Mouse (Mus musculus) adrenal gland, adult 8-10 months (tissue): Measurements from ENCODE around the gene Tmem51. TPM values are rescaled to one million over a fixed set of nuclear protein-coding genes. Genes with fewer than 3 reads are reported as not detected.

ENCODE experiments used
- DNase-seq: peaks from one replicate; pipeline ENCODE4 v3.0.0; 2022
- total RNA-seq, 4 experiments: library from RNA; stranded (reverse); gene quantifications; 2 replicates each; pipeline ENCODE4 v1.2.4; 2022

Gene Tmem51
- total RNA-seq, 4 experiments from 2014 or later = 3.6 to 5.7 (median 4.7) TPM

DNA sequence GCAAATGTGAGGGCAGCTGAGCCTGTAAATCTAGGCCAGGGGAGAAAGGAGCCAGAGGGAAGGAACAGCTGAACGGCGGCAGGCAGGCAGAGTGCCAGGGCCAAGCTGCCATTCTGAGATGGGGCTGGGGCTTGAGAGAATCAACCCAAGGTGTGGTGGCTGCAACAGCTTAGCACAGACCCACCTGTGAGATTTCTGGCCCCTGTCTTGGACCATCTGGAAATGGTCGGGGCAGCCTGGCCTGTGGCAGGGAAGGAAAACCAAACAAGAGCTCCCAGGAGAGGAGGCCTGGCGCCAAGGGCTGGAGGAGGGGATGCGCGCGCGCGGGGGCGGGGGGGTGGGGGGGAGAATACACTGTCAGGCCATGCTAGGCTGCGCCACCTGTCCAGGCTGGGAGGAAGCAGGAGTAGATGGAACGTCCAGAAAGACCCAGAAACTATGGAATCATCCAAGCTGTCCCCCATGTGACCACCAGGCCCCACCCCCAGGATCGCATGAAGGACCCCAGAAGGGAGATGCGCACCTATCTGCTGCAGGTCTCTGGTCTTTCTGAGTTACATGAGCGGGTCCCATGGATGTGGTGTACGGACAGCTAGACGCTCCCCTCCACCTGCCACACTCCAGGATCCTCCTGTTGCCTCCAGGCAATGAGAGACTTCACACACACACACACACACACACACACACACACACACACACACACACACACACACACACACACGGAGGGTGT, 3.0 kb downstream of the Tmem51 start:
- DNase-seq = no peak

DNA sequence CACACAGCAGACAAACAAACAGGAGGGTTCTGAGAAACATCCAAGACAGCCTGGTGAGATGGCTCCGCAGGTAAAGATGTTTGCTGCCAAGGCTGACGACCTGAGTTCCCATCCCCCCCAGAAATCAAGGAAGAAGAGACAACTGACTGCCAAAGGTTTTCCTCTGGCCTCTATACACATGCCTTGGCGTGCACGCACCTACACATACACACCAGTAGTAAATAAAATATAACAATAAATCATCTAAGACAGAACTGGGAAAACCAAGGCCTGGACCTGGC, 3.7 kb downstream of the Tmem51 start:
- no peak for DNase-seq

DNA sequence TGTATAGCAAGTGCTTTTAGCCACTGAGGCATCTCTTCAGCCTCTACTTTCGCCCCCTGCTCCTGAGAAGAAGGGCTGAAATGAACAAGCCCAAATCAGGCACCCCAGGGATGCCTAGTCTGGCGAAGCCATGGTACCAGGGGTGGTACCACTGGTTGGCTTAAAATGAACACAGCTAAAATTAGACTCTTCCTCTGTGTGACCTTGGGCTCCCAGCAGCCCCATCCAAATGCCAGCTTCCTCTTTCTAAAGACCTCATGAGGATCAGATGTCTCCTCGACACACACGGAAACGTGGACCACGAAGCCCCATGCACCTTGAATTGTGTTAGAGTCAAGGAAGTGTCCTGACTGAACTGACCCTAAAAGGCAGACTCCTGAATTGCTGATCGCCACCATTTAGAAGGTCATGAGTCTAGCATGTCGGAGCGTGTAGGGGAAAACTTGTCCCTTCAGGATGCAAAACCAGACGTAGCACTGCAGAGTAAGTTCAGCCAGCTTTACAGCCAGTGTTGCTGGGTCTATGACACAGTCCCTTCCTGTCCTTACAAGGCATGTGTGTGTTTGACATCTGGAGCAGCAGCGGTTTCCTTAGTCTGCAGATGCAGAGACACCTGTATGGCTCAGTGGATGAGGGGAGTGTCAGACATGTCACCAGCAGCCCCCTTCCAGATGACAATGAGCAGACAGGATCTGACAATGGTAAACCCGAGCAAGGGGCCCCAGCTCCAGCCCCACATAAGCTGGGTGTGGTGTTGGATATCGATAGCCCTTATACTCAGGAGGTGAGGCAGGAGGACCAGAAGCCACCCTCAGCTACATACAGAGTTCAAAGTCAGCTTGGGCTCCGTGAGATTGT, 4.2 kb downstream of the Tmem51 start:
- no peak for DNase-seq

DNA sequence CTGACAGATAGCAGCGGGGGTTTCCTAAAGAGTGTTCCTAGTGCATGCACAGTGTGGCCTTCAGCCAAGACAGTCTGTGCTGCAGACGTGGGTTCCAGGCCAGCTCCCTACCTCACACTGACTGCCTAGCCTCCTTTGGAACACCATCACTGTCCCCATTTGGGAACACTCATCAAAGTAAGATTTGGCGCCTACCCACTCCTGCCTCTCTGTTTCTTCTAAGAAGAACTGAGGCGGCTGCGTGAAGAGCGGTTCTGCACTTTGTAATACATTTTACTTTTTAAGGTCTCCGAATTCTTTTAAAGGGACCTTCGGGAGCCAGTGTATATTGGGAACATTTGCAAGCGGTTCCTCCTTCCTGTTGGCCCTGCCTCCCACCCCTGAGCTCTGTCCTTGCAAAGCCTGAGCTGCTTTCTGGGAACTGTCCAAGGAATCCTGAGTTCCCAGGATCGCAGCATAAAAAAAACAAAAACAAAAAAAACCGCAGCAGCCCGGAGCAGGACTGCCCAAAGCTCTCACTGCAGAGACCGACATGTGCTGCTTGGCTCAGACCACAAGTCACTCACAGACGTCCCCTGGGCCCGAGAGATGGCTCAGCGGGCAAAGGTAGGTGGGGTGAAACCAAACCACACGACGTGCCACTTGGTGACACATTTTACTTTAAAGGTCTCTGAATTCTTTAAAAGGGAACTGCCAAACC, 6.4 kb downstream of the Tmem51 start:
- peak; percentile 35 for DNase-seq

DNA sequence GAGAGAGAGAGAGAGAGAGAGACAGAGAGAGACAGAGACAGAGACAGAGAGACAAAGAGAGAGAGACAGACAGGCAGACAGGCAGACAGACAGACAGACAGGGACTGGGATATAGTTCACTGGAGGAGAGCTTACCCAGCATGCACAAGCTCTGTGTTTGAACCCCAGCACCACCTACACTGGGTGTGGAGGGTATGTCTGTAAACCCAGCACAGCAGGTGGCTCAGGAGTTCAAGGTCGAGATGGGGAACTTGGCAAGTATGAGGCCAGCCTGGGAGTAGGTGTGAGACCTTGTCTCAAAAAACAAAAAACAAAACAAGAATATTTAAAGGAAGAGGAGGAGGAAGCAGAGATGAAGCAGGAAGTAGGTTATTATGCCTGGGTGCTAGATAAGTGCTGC, 7.2 kb downstream of the Tmem51 start:
- no peak for DNase-seq

DNA sequence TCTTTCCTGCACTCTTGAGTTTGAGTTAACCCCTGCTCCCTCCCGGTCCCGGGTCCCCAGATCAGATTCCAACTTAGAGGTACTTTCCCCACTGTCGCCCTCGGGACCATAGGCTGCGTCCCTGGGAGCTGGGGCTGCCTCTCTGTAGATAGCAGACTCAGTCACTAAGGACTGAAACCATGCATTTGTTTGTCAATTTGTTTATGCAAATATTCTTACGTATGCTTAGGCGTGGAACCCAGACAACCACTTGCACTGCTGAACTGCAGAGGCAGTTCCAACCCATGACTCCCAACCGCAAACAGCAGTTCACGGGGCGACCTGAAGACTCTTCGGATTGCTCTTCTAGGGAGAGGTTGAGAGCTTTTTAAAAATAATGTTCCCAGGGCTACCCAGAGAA, 8.2 kb downstream of the Tmem51 start:
- no peak for DNase-seq

DNA sequence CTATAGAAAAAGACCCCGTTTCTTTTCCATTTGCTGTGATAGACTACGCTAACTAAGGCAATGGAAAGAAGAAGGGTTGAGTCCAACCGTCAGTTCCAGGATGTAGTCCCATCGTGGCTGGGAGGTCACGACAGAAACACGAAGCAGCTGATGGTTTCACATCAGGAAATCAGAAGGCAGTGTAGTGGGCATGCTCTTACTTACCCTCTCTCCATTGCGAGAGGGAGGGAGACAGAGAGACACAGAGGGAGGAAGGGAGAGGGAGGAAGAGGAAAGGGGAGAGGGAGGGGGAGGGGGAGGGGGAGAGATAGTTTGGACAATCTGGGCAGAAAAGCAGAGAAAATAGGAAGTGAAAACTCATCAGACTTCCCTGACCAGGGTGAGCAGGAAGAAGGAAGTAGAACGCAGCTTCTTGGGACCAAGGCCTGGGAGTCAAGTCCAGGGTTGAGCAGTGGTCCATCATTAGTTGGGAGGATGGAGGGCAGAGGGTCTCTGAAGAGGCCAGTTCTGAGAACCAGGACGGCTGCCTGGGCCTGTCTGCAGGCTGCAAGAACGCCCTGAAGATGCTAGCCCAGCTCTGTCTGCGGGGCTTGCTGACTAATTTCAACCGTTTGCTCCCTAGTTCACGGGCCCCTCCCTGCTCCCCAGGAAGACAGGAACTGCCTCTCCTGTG, 9.9 kb downstream of the Tmem51 start:
- no peak for DNase-seq

DNA sequence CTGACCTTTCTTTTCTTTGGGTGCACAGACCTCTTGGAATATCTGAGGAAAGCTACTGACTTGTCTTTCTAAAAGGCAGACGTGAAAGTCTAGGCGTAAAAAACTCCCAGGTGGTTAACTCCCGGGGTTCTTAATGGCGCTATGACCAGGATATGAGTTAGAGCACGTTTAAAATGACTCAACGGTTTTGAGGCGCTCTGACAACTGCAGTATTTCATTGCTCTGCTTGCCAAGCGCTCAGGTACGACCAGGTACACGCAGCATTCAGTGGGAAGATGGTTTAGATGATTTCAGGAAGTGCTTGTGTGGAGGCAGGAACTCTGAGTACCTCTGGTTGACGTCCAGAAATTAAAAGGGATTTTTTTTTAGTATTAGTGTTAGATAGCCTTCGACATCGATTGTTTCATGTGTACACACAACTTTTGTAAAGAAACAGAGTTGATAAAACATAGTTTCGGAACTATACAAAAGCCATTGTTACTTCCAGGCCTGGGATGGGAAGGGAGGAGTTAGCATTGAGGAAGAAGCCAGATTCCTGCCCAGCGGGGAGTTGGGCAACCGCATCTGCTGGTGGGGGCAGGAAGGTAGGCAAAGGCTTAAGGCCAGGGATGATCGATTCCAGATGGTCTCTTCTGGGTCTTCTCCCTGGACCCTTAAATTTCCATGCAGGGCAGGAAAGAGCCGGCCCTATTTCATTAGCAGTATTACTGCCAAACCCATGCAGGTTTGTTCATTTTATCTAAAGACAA, 12.7 kb downstream of the Tmem51 start:
- no peak for DNase-seq

DNA sequence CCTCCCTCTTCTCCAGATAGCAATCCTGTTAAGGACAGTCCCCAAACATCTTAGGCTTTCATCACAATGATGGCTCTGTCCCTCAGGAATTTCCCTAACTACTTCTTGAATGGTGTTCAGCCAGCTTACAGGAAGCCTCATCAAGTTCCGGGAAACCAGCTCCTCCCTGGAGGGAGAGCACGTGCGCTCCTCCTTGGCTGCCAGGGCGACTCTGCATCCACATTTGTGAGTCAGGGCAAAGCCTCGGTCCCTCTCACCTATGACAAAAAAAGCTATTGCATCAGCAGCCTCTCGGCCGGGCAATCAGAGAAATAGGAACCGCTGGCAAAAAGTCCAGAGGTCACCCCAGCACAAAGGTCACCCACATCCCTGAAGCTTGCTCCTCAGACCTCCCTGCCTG, 13.3 kb downstream of the Tmem51 start:
- DNase-seq = no peak

DNA sequence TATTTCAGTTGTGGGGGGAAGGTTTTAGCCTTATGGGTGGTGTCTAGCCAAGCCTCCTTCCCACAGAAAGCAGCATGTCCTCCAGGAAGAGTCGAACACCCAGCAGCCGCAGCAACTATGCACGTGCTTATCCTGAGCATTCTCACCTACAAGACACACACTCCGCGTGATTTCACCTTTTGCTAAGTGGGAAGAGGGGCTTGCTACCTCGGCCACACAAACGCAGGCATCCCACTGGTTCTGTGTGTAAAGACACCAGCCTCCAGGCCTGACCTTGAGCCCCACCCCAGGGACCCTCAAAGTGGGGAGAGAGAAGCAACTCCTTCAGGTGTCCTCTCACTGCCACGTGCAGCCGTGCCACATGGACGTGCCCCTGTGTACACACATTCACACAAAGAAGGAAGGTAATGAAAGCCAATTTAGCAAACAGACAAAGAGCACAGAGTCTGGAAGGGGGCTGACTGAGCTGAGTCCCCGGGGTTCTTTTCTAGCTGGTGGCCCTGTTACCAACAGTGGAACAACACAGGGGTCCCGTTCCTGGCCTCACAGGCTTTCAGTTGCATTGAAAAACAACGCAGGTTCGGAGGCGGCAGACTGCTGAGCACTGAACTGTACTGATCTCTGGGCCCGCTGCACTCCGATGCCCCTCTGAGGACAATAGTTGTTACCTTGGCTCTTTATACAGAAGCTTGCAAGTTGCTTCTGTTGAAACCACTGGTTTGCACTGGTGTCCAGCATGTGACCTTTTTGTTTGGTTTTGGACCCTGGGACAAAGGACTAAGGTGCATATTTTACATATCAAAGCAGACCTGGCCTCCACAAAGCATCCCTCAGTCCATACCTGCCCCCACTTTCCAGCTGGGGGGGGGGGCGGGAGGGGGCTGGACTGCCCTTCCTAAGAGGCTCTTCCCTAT, 14.9 kb downstream of the Tmem51 start:
- no peak for DNase-seq

DNA sequence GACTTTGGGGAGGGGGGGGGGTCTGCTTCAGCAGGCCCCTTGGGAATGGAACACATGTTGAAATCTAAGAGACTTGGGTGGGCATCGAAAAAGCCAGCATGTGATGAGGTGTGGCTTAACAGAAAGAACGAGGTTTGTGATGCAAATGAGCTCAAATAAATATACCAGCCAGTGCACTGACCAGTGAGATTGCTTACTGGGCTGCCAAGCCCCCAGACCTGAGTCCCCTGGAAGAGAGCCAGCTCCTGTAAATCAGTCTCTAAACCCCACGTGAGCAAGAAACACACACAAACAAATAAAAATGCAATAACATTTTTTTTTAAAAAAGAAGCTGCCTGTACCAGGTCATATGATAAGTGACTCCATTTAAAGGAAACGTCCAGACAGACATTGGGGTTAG, 17.5 kb downstream of the Tmem51 start:
- DNase-seq = no peak

DNA sequence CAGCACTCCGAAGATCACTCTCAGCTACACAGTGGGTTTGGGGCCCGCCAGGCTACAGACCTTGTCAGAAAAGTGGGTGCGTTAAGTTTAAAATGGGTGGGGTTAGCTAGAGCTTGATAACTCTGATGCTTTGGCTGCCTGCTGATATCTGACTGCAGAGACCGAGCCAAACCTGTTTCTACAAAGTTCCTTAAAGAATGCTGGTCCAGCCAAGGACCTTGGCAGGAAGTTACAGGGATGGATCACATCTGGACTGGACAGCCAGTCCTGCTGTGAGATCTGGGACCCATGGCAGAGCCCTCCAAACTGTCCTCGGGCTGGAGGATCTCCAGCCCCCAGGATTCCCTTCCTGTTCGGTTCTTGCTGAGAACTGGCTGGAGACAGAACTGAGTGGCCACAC, 18.3 kb downstream of the Tmem51 start:
- DNase-seq = no peak

DNA sequence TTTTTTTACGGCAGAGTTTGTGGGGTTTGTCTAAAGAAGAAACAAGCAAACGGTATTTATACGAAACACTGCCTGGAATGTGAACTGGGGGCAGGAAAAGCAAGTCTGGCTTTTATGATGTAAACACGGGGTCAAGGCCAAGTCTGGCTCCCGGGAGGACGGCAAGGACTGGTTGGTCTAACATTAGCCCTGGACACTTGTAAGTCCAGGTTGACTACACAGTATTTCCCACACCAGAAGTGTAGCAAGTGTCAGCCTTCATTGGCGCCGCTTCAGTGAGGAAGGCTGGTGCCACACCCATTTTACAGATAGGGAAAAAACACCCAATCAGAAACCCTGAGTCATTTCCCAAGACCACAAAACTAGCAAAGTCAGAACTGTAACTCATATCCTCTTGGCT, 18.8 kb downstream of the Tmem51 start:
- DNase-seq = no peak

DNA sequence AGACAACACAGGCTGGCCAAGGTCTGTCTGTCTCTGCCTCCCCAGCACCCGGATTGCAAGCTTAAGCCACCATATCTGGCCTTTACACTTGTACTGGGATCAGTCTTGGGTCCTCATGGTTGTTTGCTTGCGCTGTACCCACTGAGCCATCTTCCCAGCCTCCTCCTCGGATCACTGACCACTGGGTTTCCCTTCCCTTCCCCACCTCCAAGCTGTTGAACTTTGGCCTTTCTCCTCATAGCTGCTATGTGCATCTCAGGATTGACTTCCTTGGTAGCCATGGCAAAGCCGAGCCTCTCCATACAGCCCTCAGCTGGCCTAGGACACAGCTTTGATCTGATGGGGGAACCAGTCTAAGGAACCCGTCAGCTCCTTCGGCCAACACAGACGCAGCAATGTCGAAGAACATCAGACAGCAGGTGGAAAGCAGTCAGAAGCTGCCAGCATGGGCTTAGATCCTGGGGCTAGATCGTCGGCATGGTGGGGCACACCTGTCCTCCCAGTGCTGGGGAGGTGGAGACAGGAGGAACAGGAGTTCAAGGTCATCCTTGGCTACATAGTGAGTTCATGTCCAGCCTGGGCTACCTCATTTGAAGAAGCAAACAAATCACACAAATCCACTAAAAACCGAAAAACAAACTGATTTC, 19.4 kb downstream of the Tmem51 start:
- no peak for DNase-seq

DNA sequence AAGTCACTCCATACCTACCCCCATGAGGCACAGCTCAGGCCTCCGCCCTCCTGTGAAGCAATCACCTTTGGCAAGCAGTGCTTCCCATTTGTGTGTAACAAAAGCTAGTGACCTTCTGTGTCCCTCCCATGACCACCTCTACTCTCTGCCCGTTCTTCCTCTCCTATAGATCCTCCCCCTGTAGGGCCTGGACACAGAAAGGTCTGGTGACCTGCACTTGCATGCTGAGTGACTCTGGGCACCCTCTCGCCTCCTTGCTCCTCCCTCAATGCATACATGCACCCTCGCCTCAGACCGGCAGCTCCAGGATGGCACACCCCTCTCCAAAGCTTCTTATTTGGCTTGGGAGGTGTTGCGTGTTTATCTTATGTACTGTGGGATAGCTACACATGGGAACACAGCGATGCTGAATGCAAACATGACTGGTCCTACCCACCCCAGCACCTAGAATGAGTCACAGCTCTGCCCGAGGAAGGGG, 21.0 kb downstream of the Tmem51 start:
- DNase-seq = no peak

DNA sequence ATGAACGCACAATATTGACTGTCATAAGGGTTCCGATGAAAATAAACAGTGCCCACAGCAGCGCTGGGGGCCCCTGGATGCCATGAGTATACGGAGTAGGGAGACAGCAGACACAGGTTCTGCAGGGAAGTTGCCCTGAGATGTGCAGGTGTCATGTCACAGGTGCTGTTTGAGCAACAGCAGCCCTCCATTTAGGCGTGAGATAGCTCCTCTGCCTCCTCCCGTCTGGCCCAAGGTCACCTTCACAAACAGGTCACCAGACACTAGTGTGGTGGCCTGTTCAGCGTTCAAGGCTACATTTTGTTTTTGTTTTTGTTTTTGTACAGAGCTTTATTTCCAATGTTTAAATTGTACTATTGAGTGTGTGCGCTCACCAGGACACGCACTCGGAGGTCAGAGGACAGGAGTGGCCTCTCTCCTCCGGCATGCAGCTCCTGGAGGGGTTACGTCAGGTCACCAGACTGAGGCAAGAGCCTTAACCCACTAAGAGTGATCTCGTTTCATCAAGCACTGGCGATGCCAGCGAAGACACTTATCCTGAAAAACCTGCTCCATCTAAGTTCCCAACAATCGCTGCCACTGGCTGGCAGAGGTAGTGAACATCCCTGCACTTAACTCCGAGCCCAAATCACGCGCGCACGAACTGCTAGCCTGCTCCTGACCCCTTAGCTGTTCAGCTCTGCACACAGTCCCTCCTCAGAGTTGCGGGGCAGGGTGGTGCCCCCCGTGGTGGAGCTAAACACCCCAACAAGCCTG, 22.4 kb downstream of the Tmem51 start:
- no peak for DNase-seq

DNA sequence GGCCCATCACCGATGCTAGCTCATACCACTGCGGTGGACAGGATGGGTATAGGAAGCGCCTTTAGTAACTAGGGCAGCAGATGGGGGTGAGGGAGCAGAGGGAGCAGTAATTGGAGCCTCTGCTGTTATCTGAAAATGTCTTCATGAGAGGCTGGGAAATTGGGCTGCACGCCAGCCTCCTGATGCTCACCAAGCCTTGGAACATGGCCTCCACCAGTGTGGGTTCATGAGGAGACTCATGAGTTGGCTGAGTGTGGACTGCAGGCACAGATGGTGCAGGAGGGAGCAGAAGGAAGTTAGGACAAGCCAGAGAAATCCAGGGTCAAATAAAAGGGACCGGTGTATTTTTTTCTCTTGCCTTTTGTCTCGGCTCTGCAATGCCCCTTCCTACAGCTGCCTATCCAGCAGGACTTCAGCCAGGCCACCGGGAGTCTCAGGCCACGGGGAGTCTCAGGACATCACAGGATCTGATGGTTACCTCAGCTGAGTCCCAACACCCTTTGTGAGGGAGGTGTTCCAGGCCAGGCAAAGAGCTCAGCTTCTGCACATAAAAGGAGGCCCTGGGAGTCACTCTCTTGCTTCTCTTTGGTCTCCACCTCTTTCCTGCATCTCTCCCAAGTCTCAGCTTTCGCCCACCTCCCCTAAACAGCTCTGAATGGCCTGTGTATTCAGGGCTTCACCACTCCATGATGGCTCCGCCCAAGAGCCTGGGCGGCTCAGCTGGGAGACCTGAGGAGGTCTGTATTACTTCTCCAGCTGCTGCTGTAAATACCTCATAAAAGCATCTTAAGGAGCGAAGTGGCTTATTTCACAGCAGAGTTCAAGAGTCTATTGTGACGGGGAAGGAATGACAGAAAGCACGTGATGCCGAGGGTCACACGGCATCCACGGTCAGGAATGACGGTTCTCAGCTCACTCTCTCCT, 23.4 kb downstream of the Tmem51 start:
- no peak for DNase-seq

DNA sequence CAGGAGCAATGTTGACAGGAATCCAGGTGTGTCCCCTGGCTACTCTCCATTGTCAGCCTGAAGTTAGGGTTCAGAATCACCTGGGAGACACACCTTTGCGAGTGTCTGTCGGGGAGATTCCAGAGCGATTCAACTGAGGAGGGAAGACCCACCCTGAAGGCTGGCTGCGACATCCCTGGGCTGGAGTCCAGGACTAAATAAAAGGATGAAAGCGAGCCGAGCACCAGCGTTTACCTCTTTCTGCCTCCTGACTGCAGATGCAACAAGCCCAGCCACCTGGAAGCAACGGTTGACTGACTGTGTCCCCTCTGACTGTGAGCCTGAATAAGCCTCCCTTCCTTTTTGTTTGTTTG, 24.3 kb downstream of the Tmem51 start:
- no peak for DNase-seq
